ENCODE assay signal across 8 mouse cellular contexts in the genomic region with DNA sequence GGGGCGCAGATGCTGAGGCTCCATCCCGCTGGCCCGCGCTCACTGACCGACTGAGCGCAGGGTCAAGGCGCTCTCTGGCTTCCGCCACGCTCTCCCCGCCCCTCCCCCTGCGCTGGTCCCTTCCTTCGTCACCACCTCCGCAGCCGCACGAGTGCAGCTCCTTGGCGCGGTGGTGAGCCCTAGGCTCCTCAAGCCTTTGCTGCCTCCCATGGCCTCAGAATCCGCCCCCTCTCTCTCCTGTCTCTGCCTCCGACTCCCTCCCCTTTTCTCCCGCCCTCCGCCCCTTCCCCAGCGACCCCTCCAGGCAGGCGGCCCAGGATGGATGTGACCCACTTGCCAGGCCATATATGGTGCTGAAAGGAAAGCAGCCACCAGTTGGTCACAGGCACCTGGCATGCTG. TPM values are rescaled to one million over a fixed set of nuclear protein-coding genes. Genes with fewer than 3 reads are reported as not detected.
DNase-seq lines count a peak whose midpoint lies in the region; ATAC-seq lines count a peak whose summit lies in the region.
"Not testable (repeated sequence)": the region's sequence is repeated elsewhere in the genome, so short reads cannot be mapped to it uniquely, and the experiment has no call there.

A gene (minus strand): TSS at position 111 of the 400 bp plus-strand sequence.

- H3K9ac ChIP-seq in forebrain, embryonic 11.5 days (ENCODE audit: low read length): peak within 1 kb of the TSS; percentile 21
- peak within 1 kb of the TSS; percentile 73 for H3K9ac ChIP-seq in heart, embryonic 13.5 days

- not testable (repeated sequence) for H3K4me1 ChIP-seq in forebrain, embryonic 11.5 days (replicated peaks; ENCODE audit: control insufficient read depth, insufficient read depth, low read length); heart, embryonic 13.5 days; limb, embryonic 10.5 days

- peak within 1 kb of the TSS; percentile 31 for H3K4me3 ChIP-seq in forebrain, embryonic 11.5 days (ENCODE audit: low read depth, low read length)
- peak within 1 kb of the TSS; percentile 58 for H3K4me3 ChIP-seq in heart, embryonic 13.5 days
- H3K4me3 ChIP-seq in limb, embryonic 10.5 days: peak within 1 kb of the TSS; percentile 53

- peak within 1 kb of the TSS; percentile 57 for H3K4me2 ChIP-seq in forebrain, embryonic 11.5 days (ENCODE audit: low read depth, low read length, severe bottlenecking)
- H3K4me2 ChIP-seq in heart, embryonic 13.5 days: peak within 1 kb of the TSS; percentile 79

- not testable (repeated sequence) for ATAC-seq in forebrain, embryonic 11.5 days (replicated peaks; ENCODE audit: low FRiP score); heart, embryonic 13.5 days (ENCODE audit: extremely low read depth, insufficient number of reproducible peaks, low FRiP score, low TSS enrichment)

- not testable (repeated sequence) for H3K27ac ChIP-seq in forebrain, embryonic 11.5 days (ENCODE audit: low read depth, low read length); heart, embryonic 13.5 days (replicated peaks); limb, embryonic 10.5 days

- H3K27me3 ChIP-seq in forebrain, embryonic 11.5 days (ENCODE audit: control insufficient read depth, insufficient read depth, low read length); heart, embryonic 13.5 days (replicated peaks); limb, embryonic 10.5 days (ENCODE audit: low read depth, poor library complexity, severe bottlenecking): not testable (repeated sequence)

- not testable (repeated sequence) for H3K9me3 ChIP-seq in forebrain, embryonic 11.5 days (ENCODE audit: control insufficient read depth, low read length); heart, embryonic 13.5 days; limb, embryonic 10.5 days (replicated peaks)

- WGBS in forebrain, embryonic 11.5 days: 2% methylated on average over 13 of the region's 23 CpGs
- WGBS in heart, embryonic 13.5 days: 3% methylated on average over 14 of the region's 23 CpGs
- 0% methylated on average over 9 of the region's 23 CpGs for WGBS in limb, embryonic 10.5 days

- H3K36me3 ChIP-seq in forebrain, embryonic 11.5 days (ENCODE audit: control insufficient read depth, insufficient read depth, low read length); heart, embryonic 13.5 days; limb, embryonic 10.5 days: not testable (repeated sequence)

- DNase-seq in CD4-positive helper T cell, adult 2 months (ENCODE audit: low read depth, low spot score): peak; percentile 2
- peak; percentile 3 to 16 for DNase-seq in cerebellum, adult 18-20 months
- DNase-seq in forebrain, embryonic 11.5 days (ENCODE audit: low spot score): peak; percentile 61
- peak; percentile 23 for DNase-seq in kidney, adult 18-20 months
- DNase-seq in limb, embryonic 10.5 days (ENCODE audit: low spot score): peak; percentile 50
- DNase-seq in lung, postnatal 4 days: peak; percentile 9 to 24
- peak; percentile 28 for DNase-seq in right cerebral cortex, postnatal 14 days

RNA-seq across cellular contexts. Expression of the gene that starts here (rescaled TPM):
- polyA plus RNA-seq in forebrain, embryonic 11.5 days (2014; fragmentation: Nextera tagmentation; extraction: Ambion mirVana): 0.19 and 0.29 TPM in 2 replicates
- polyA plus RNA-seq in heart, embryonic 13.5 days (2015; fragmentation: Nextera tagmentation; extraction: Ambion mirVana): 0.56 and 0.59 TPM in 2 replicates
- 0.20 and 0.46 TPM in 2 replicates for polyA plus RNA-seq in limb, embryonic 10.5 days (2016; fragmentation: Nextera tagmentation; extraction: Ambion mirVana)

Comparison
In these comparisons a context has a peak if more than half of its experiments do, and no peak if none do; other contexts are left out.
1. Peak in DNase-seq, H3K4me3 ChIP-seq, H3K9ac ChIP-seq and H3K4me2 ChIP-seq in forebrain, embryonic 11.5 days; RNA of the gene not detected or under 1 TPM.
2. Peak in DNase-seq and H3K4me3 ChIP-seq in limb, embryonic 10.5 days; RNA of the gene not detected or under 1 TPM.
3. DNase-seq: peak in every context shown above with its lines; median percentile 61 in forebrain, embryonic 11.5 days; 50 in limb, embryonic 10.5 days; 28 in right cerebral cortex, postnatal 14 days; 23 in kidney, adult 18-20 months; 16 in lung, postnatal 4 days; 10 in cerebellum, adult 18-20 months; 2 in CD4-positive helper T cell, adult 2 months.